Mouse (Mus musculus): ENCODE measurements at regions not wholly inside any gene's neighbourhood (a gene's known extent, or its start where the extent isn't known, plus 50 kb on each side); places are given as distances from the start of the nearest gene placed in this dataset.

DNA sequence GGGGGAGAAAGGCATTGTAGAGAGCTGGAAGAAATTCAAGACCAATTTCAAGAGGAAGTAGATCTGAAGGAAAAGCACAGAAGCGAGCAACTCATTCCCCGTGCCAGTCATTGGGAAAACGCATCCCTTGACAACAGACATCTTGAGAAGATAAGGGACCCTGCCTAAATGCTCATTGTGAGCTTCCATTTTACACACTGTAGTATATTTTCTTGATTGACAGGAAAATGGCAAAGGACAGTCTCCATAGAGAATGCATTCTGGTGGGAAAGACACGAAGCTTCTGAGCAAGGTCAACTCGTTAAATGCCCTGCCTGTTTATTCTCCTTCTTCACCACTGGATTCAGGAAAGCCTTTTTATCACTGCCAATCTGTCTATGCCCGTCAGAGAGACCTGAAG, 424.1 kb upstream of the Vwc2 start:
- no peak overlapping the region for H3K27ac ChIP-seq
- no peaks in the 10 kb centered on the region for H3K9me3 ChIP-seq
- 62% methylated on average over 6 of the region's 6 CpGs for WGBS
- H3K27me3 ChIP-seq: no peaks in the 10 kb centered on the region
- no peak overlapping the region for H3K4me2 ChIP-seq
- peak; percentile 44; the same call in 1 of the 2 replicates for ATAC-seq (ENCODE audit: low FRiP score)
- no peaks in the 10 kb centered on the region for H3K36me3 ChIP-seq (replicated peaks)
- H3K4me3 ChIP-seq (replicated peaks): no peak overlapping the region
- no peaks in the 10 kb centered on the region for H3K4me1 ChIP-seq
- H3K9ac ChIP-seq: no peak overlapping the region

DNA sequence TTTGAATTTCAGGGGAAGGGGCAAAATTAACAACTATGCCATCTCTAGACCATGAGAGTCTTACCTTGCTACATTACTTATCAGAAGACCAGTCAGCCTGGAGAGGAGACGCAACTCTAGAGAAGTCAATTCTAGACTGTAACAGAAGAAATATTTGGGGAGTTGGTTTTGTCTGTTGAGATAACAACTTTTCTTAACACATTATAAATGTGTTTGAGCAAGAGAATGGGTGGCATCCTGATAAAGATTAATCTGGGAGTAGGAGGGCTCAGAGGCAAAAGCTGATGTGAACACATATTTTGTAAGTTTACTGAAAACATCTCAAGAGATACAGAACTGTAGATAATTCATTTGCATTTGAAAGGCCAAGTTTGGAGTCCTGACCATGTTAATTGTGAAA, 389.0 kb upstream of the Vwc2 start:
- ATAC-seq (ENCODE audit: low FRiP score): no peak
- H3K4me3 ChIP-seq (replicated peaks): no peak overlapping the region

DNA sequence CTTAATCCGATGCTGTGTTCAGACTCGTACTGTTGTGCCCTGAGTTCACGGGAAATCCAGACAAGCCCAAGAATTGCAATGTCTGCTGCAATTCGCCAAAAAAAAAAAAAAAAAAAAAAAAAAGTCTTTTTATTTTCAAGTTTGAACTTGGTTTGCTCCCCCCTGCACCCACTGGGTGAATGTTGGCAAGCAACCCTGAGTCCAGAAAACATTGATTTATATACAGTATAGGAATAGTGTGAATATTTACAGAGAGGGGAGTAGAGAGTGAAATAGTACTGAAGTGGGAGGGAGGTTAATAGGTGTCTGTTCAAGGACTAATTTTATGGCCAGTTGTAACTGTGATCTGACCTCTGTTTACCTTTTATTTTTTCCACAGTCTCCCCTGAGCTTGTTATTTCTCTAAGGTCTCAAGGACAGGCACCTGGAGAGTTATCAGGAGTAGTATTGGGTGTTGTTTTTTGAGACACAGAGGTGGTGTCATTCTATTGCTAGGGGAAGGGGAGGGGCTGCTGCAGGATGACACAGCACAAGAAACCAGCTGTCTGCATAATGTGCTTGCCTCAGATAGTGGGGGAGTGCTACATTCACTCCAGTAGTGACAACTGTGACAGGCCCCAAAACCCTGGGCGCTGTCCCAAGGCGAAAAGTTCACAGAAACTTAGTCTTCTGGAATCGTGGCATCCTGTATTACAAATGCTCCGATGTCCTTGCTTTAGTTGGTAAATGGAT, 385.0 kb upstream of the Vwc2 start:
- no peak for ATAC-seq (ENCODE audit: low FRiP score)
- H3K4me2 ChIP-seq: no peak overlapping the region
- WGBS: 89% methylated on average over 8 of the region's 8 CpGs
- H3K9me3 ChIP-seq: no peaks in the 10 kb centered on the region
- no peak overlapping the region for H3K27ac ChIP-seq
- H3K4me3 ChIP-seq (replicated peaks): no peak overlapping the region
- H3K4me1 ChIP-seq: no peaks in the 10 kb centered on the region
- no peak overlapping the region for H3K9ac ChIP-seq
- H3K36me3 ChIP-seq (replicated peaks): no peaks in the 10 kb centered on the region
- H3K27me3 ChIP-seq: no peaks in the 10 kb centered on the region

More for the DNA sequence above, 389.0 kb upstream of the Vwc2 start:
- no peaks in the 10 kb centered on the region for H3K36me3 ChIP-seq (replicated peaks)
- H3K4me1 ChIP-seq: no peaks in the 10 kb centered on the region
- no peaks in the 10 kb centered on the region for H3K27me3 ChIP-seq
- H3K9ac ChIP-seq: no peak overlapping the region
- H3K4me2 ChIP-seq: no peak overlapping the region
- H3K9me3 ChIP-seq: no peaks in the 10 kb centered on the region
- 92% methylated on average over 1 of the region's 1 CpGs for WGBS
- H3K27ac ChIP-seq: no peak overlapping the region
